Mouse (Mus musculus) lung, postnatal 0 days (tissue): Measurements from ENCODE around the gene Zfp644. TPM values are rescaled to one million over a fixed set of nuclear protein-coding genes. Genes with fewer than 3 reads are reported as not detected.

Experiments used
- ATAC-seq: fragments of 200-750 bp; cut with Nextera tagmentation; 2 replicates; pipeline ENCODE4 v1.8.0; 2017; ENCODE audit warnings: moderate library complexity
- DNase-seq: peaks from one replicate; pipeline ENCODE4 v3.0.0-alpha.2; 2016; ENCODE audit warnings: low spot score
- H3K27ac ChIP-seq: fragments of 300-500 bp; sonication (generic); 2 replicates; pipeline ENCODE4 v1.5.1; 2014; ENCODE audit warnings: antibody characterized with exemption, mild to moderate bottlenecking, low read length, mixed read lengths
- H3K27me3 ChIP-seq: fragments of 300-500 bp; sonication (generic); replicated peaks from 2 replicates; pipeline ENCODE4 v1.6.1; 2014; ENCODE audit warnings: low read length, mixed read lengths; ENCODE audit not compliant: insufficient read depth
- H3K36me3 ChIP-seq: fragments of 300-500 bp; sonication (generic); 2 replicates; pipeline ENCODE4 v1.6.1; 2014; ENCODE audit warnings: low read length, mixed read lengths; ENCODE audit not compliant: insufficient read depth
- H3K4me1 ChIP-seq: fragments of 300-500 bp; sonication (generic); 2 replicates; pipeline ENCODE4 v1.6.1; 2014; ENCODE audit warnings: antibody characterized with exemption, low read depth, low read length, mixed read lengths; ENCODE audit not compliant: insufficient read depth
- H3K4me2 ChIP-seq: fragments of 300-500 bp; sonication (generic); replicated peaks from 2 replicates; pipeline ENCODE4 v1.6.1; 2014; ENCODE audit warnings: low read depth, mild to moderate bottlenecking, low read length, moderate library complexity, mixed read lengths
- H3K4me3 ChIP-seq: fragments of 300-500 bp; sonication (generic); 2 replicates; pipeline ENCODE4 v1.5.1; 2014; ENCODE audit warnings: low read depth, low read length
- H3K9ac ChIP-seq: fragments of 300-500 bp; sonication (generic); replicated peaks from 2 replicates; pipeline ENCODE4 v1.6.1; 2014; ENCODE audit warnings: low read depth, mild to moderate bottlenecking
- H3K9me3 ChIP-seq: fragments of 300-500 bp; sonication (generic); 2 replicates; pipeline ENCODE4 v1.6.1; 2016; ENCODE audit warnings: low read length, mixed read lengths
- CTCF ChIP-seq: IDR thresholded peaks from 2 replicates; pipeline ENCODE4 v1.5.1; 2016; ENCODE audit warnings: antibody characterized with exemption, mild to moderate bottlenecking
- EP300 ChIP-seq: IDR thresholded peaks from 2 replicates; pipeline ENCODE4 v1.6.1; 2016; ENCODE audit warnings: antibody characterized with exemption, mild to moderate bottlenecking, control low read depth
- WGBS: fragments of 180-500 bp; shearing (Covaris S2); extraction: QIAGEN DNeasy Blood & Tissue Kit; methylation state at CpG from one replicate; pipeline ENCODE4 v1.1.7; 2014; 5-methylcytosine and 5-hydroxymethylcytosine counted together
- polyA plus RNA-seq: library from polyadenylated mRNA; unstranded; fragments of >200 nt; fragmentation: Nextera tagmentation; extraction: Ambion mirVana; gene quantifications from 2 replicates; pipeline ENCODE4 v1.2.1, GENCODE M21; 2015

Zfp644 gene
- polyA plus RNA-seq, 1 experiment from 2014 or later = 57.2 TPM

GRCm38 (mm10) chr5:106710611-106711010 is 13.5 kb upstream of the Zfp644 start:
- Histone ChIP-seq H3K27ac (no peak overlapping the region), H3K27me3 (no peaks in the 10 kb centered on the region)
- WGBS = 39% methylated on average over 12 of the region's 12 CpGs

GRCm38 (mm10) chr5:106710085-106710409 is 13.0 kb upstream of the Zfp644 start:
- peaks cover 10% of the 10 kb centered on the region; the same call in 1 of the 2 replicates for H3K4me1 ChIP-seq
- no peaks in the 10 kb centered on the region for H3K9me3 ChIP-seq
- WGBS = 38% methylated on average over 2 of the region's 2 CpGs
- H3K27me3 ChIP-seq = no peaks in the 10 kb centered on the region
- H3K4me3 ChIP-seq = no peak overlapping the region
- H3K27ac ChIP-seq = 0 out of 2 replicates have a peak overlapping the region, but pooled peaks have one; percentile 17
- TF ChIP-seq CTCF (no peak), EP300 (no peak)
- 0 out of 2 replicates have a peak overlapping the region, but pooled peaks have one; percentile 6 for H3K4me2 ChIP-seq
- no peak overlapping the region for H3K9ac ChIP-seq
- no peak for DNase-seq
- H3K36me3 ChIP-seq = no peaks in the 10 kb centered on the region
- ATAC-seq = no peak

More at GRCm38 (mm10) chr5:106710611-106711010, 13.5 kb upstream of the Zfp644 start:
- no peak for DNase-seq
- no peak for ATAC-seq
- Histone ChIP-seq H3K9ac (no peak overlapping the region), H3K9me3 (no peaks in the 10 kb centered on the region), H3K4me1 (peaks cover 10% of the 10 kb centered on the region; the same call in 1 of the 2 replicates), H3K4me3 (no peak overlapping the region), H3K36me3 (no peaks in the 10 kb centered on the region), H3K4me2 (no peak overlapping the region)
- no peak for TF ChIP-seq CTCF
- TF ChIP-seq EP300 = no peak

GRCm38 (mm10) chr5:106709388-106710084 is 12.4 kb upstream of the Zfp644 start:
- no peaks in the 10 kb centered on the region for H3K9me3 ChIP-seq
- peak; percentile 70 for DNase-seq
- 33% methylated on average over 11 of the region's 11 CpGs for WGBS
- peaks cover 10% of the 10 kb centered on the region; the same call in 1 of the 2 replicates for H3K4me1 ChIP-seq
- no peaks in the 10 kb centered on the region for H3K36me3 ChIP-seq
- no peak for TF ChIP-seq EP300
- TF ChIP-seq CTCF = no peak
- H3K27me3 ChIP-seq = no peaks in the 10 kb centered on the region
- ATAC-seq = peak; percentile 77
- 0 out of 2 replicates have a peak overlapping the region, but pooled peaks have one; percentile 6 for H3K4me2 ChIP-seq
- H3K4me3 ChIP-seq = no peak overlapping the region
- no peak overlapping the region for H3K9ac ChIP-seq
- 0 out of 2 replicates have a peak overlapping the region, but pooled peaks have one; percentile 17 for H3K27ac ChIP-seq

DNA sequence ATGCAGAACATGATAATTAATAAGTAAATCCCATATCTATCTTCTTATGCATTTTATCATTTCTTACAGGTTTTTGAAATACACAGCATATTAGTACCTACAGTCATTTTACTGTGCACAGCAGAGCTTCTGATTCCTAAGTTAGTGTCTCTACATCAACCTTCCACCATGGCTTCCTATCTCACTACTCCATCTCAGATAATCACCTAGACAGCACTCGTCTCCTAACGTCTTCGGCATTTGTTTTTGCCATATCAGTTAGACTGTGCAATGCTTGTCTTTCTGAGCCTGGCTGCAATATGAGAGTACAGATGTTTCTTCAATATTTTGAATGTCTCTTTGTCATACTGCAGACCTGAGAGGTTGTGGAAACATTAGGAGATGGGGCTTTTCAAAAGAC is 9.3 kb upstream of the Zfp644 start:
- no peak overlapping the region for H3K9ac ChIP-seq
- WGBS = 74% methylated on average over 3 of the region's 3 CpGs
- H3K4me1 ChIP-seq = peaks cover 5% of the 10 kb centered on the region; the same call in 1 of the 2 replicates
- DNase-seq (no peak), ATAC-seq (no peak)
- no peak overlapping the region for H3K4me2 ChIP-seq
- no peaks in the 10 kb centered on the region for H3K27me3 ChIP-seq
- no peaks in the 10 kb centered on the region for H3K9me3 ChIP-seq
- no peaks in the 10 kb centered on the region for H3K36me3 ChIP-seq
- TF ChIP-seq EP300 (no peak), CTCF (no peak)
- H3K27ac ChIP-seq = no peak overlapping the region
- H3K4me3 ChIP-seq = no peak overlapping the region

- no peak overlapping the region for H3K4me2 ChIP-seq
- H3K27me3 ChIP-seq = no peaks in the 10 kb centered on the region
- ATAC-seq (no peak), DNase-seq (no peak)
- 61% methylated on average over 5 of the region's 5 CpGs for WGBS
- H3K9ac ChIP-seq = no peak overlapping the region
- H3K36me3 ChIP-seq = no peaks in the 10 kb centered on the region
- no peaks in the 10 kb centered on the region for H3K4me1 ChIP-seq
- H3K4me3 ChIP-seq = no peak overlapping the region
- H3K9me3 ChIP-seq = no peaks in the 10 kb centered on the region
- TF ChIP-seq EP300 (no peak), CTCF (no peak)
- H3K27ac ChIP-seq = no peak overlapping the region
Observed at GRCm38 (mm10) chr5:106705162-106705561, 8.1 kb upstream of the Zfp644 start.

- peak; percentile 75 for ATAC-seq
Observed at GRCm38 (mm10) chr5:106695681-106696395, 1.2 kb downstream of the Zfp644 start.

More at GRCm38 (mm10) chr5:106695681-106696395, 1.2 kb downstream of the Zfp644 start:
- 1% methylated on average over 30 of the region's 63 CpGs for WGBS
- peak overlapping the region; percentile 66 for H3K4me2 ChIP-seq
- H3K4me3 ChIP-seq = peak overlapping the region; percentile 98
- H3K4me1 ChIP-seq = peaks cover 4% of the 10 kb centered on the region; the same call in 1 of the 2 replicates
- no peaks in the 10 kb centered on the region for H3K27me3 ChIP-seq
- DNase-seq = peak; percentile 74
- no peaks in the 10 kb centered on the region for H3K9me3 ChIP-seq
- no peaks in the 10 kb centered on the region for H3K36me3 ChIP-seq
- peak overlapping the region; percentile 99 for H3K27ac ChIP-seq
- peak overlapping the region; percentile 97 for H3K9ac ChIP-seq
- no peak for TF ChIP-seq EP300
- TF ChIP-seq CTCF = 0 out of 2 replicates have a peak, but pooled peaks have one; percentile 4
